Mouse (Mus musculus): ENCODE results near the gene Cep57l1.

- TF ChIP-seq CTCF (IDR thresholded peaks at IDR 0.05; ENCODE audit: low read depth) (no peak), EP300 (optimal IDR thresholded peaks at IDR 0.05) (no peak)
Observed at GRCm38 (mm10) chr10:41711467-41711866, 98.2 kb downstream of the Cep57l1 start.
